Mouse (Mus musculus): Measurements from ENCODE around the gene Platr17. TPM values are rescaled to one million over a fixed set of nuclear protein-coding genes. Genes with fewer than 3 reads are reported as not detected.

The Platr17 gene
- polyA plus RNA-seq, 1 experiment from 2014 or later: 0.20 TPM

GRCm38 (mm10) chr17:33929371-33930279 is 24.7 kb downstream of the Platr17 start, which contains the start of gene Rgl2:
Rgl2 (plus strand) TSS chr17:33929543.
- Histone ChIP-seq H3K9me3 (replicated peaks) (no peaks in the 10 kb centered on the region), H3K4me3 (peak within 1 kb of the TSS; percentile 77), H3K4me1 (peaks cover 34% of the 10 kb centered on the region), H3K27me3 (ENCODE audit: low read depth, poor library complexity, severe bottlenecking) (peaks cover 5% of the 10 kb centered on the region; the same call in 1 of the 2 replicates), H3K36me3 (peaks cover 44% of the 10 kb centered on the region), H3K27ac (peak within 1 kb of the TSS; percentile 91)
- WGBS: under 1% methylated on average over 80 of the region's 80 CpGs
- DNase-seq (ENCODE audit: low spot score): peak; percentile 98

DNA sequence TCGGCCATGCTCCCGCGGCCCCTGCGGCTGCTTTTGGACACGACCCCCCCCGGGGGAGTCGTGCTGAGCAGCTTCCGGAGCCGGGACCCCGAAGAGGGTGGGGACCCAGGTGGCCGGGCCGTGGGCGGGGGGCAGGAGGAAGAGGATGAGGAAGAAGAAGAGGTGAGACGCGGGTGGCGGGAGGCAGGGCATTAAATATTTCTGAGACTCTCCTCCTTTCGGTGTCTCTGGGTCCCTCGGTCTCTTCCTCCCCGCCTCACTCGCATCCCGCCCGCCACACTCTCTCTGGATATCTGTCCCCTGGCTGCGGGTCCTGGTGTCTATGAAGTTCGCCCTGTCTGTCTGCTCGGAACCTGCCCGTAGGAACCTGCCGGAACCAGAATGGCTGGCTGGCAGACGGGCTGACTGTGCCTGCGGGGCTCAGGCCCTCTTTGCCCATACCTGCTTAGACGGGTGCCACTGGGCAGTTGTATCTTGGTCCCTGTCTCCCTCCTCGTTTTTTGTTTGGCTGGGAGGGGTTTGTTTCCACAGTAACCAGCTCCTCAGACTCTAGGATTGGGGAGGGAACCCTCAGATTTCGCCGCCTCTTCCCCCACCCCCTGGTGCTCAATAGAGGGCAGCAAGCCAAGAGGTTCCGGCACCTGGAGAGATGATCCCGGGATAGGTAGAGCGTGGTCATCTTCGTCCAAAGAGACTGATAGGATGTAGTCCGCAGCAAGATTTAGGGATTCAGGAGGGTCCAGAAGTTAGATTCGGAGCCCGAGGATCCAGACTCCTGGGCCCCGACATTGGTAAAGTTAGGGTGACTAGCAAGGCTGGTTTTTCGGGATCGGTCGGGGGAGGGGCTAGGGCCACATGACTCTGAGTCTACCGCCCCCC is 25.6 kb downstream of the Platr17 start:
- no peaks in the 10 kb centered on the region for H3K9me3 ChIP-seq (replicated peaks)
- H3K36me3 ChIP-seq: peaks cover 53% of the 10 kb centered on the region
- under 1% methylated on average over 45 of the region's 45 CpGs for WGBS
- peak; percentile 58 for DNase-seq (ENCODE audit: low spot score)
- H3K27me3 ChIP-seq (ENCODE audit: low read depth, poor library complexity, severe bottlenecking): peaks cover 5% of the 10 kb centered on the region; the same call in 1 of the 2 replicates
- peak overlapping the region; percentile 91 for H3K27ac ChIP-seq
- H3K4me1 ChIP-seq: peaks cover 34% of the 10 kb centered on the region
- H3K4me3 ChIP-seq: peak overlapping the region; percentile 77

DNA sequence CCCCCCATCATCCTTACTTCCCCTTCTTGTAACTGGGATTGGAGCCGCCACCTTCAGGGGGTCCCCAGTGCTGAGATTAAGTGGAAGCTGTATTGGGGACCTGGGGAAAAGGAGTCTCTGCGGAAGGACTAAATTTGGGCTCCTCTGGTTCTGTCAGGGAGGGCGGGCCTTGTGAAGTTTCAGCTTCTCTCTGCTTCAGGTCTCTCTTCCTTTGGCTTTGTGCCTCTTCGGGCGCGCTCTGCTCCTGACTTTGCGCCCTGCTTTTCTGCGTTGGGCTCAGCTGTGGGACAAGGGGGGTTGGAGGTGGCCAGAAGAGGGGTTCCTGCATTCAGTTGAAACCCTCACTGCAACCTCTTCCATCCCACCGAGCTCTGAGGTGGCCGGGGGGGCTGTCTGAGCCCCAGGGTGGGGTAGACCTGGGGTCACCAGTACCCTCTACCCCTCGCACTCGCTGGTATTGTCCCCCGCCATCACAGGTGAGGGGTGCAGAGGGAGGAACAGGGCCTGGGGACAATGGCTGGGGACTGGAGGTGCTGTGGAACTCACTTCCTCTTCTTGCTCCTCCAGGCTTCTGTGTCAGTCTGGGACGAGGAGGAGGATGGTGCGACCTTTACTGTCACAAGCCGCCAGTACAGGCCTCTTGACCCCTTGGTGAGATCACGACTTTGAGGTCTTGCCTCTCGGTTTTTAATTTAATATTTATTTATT is 26.4 kb downstream of the Platr17 start:
- H3K36me3 ChIP-seq: peaks cover 54% of the 10 kb centered on the region
- no peaks in the 10 kb centered on the region for H3K9me3 ChIP-seq (replicated peaks)
- 35% methylated on average over 18 of the region's 18 CpGs for WGBS
- H3K4me1 ChIP-seq: peaks cover 34% of the 10 kb centered on the region
- peak overlapping the region; percentile 77 for H3K4me3 ChIP-seq
- DNase-seq (ENCODE audit: low spot score): no peak
- H3K27ac ChIP-seq: peak overlapping the region; percentile 91
- peaks cover 5% of the 10 kb centered on the region; the same call in 1 of the 2 replicates for H3K27me3 ChIP-seq (ENCODE audit: low read depth, poor library complexity, severe bottlenecking)

- Histone ChIP-seq H3K36me3 (peaks cover 54% of the 10 kb centered on the region), H3K9me3 (replicated peaks) (no peaks in the 10 kb centered on the region), H3K4me3 (no peak overlapping the region), H3K4me1 (peaks cover 34% of the 10 kb centered on the region), H3K27me3 (ENCODE audit: low read depth, poor library complexity, severe bottlenecking) (peaks cover 5% of the 10 kb centered on the region; the same call in 1 of the 2 replicates), H3K27ac (no peak overlapping the region)
- WGBS: 89% methylated on average over 11 of the region's 11 CpGs
- no peak for DNase-seq (ENCODE audit: low spot score)
Observed at GRCm38 (mm10) chr17:33931947-33932346, 27.0 kb downstream of the Platr17 start.

DNA sequence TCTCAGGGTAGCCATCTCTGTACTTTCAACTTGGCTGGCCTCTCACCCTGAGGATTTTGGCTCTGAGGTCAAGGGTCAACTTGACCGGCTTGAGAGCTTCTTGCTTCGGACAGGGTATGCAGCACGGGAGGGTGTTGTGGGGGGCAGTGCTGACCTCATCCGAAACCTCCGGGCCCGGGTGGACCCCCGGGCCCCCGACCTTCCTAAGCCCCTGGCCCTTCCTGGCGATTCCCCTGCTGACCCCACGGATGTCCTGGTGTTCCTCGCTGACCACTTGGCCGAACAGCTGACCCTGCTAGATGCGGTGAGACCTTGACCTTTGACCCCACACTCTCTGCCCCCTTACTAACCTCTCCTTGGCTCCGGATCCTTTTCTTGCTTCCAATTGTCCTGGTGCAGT is 27.5 kb downstream of the Platr17 start:
- no peaks in the 10 kb centered on the region for H3K9me3 ChIP-seq (replicated peaks)
- peaks cover 34% of the 10 kb centered on the region for H3K4me1 ChIP-seq
- H3K27ac ChIP-seq: no peak overlapping the region
- WGBS: 91% methylated on average over 14 of the region's 14 CpGs
- H3K4me3 ChIP-seq: no peak overlapping the region
- DNase-seq (ENCODE audit: low spot score): no peak
- peaks cover 5% of the 10 kb centered on the region; the same call in 1 of the 2 replicates for H3K27me3 ChIP-seq (ENCODE audit: low read depth, poor library complexity, severe bottlenecking)
- peaks cover 59% of the 10 kb centered on the region for H3K36me3 ChIP-seq

DNA sequence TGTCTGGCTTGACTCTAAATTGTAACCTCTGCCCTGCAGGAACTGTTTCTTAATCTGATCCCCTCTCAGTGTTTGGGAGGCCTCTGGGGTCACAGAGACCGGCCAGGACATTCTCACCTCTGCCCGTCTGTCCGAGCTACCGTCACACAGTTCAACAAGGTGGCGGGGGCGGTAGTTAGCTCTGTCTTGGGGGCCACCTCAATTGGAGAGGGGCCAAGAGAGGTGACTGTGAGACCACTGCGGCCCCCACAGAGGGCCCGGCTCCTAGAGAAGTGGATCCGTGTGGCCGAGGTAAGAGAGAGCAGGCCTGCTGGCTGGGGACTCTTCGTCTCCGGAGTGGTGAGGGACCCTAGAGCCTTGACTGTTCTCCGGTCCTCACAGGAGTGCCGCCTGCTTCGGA is 28.0 kb downstream of the Platr17 start:
- peaks cover 30% of the 10 kb centered on the region for H3K4me1 ChIP-seq
- DNase-seq (ENCODE audit: low spot score): no peak
- 92% methylated on average over 15 of the region's 15 CpGs for WGBS
- H3K9me3 ChIP-seq (replicated peaks): no peaks in the 10 kb centered on the region
- peak overlapping the region; percentile 1; the same call in 1 of the 2 replicates for H3K4me3 ChIP-seq
- H3K36me3 ChIP-seq: peaks cover 59% of the 10 kb centered on the region
- H3K27ac ChIP-seq: no peak overlapping the region
- peaks cover 5% of the 10 kb centered on the region; the same call in 1 of the 2 replicates for H3K27me3 ChIP-seq (ENCODE audit: low read depth, poor library complexity, severe bottlenecking)

DNA sequence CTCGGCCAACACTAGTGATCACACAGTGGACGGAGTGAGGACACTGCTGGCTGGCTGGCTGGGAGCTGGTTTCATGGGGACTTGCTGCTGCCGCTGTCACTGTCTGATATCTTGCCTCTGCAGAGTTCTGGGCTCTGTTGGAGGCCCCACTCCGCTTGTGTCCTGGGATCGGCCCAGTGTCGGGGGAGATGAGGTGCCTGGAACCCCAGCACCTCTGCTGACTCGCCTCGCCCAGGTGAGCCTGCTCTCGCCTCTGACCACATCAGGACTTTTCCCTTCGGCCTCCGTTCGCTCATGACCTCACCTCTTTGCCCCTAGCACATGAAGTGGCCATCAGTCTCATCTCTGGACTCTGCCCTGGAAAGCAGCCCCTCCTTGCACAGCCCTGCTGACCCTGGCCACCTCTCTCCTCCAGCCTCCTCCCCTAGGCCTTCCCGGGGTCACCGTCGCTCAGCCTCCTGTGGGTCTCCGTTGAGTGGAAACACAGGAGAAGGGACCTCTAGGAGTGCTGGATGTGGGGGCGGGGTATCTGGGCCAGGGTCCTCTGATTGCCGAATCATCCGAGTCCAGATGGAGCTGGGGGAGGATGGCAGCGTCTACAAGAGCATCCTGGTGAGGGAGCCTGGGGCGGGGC is 30.6 kb downstream of the Platr17 start:
- WGBS: 89% methylated on average over 21 of the region's 21 CpGs
- peaks cover 22% of the 10 kb centered on the region for H3K4me1 ChIP-seq
- H3K4me3 ChIP-seq: peak overlapping the region; percentile 20
- no peaks in the 10 kb centered on the region for H3K9me3 ChIP-seq (replicated peaks)
- H3K36me3 ChIP-seq: peaks cover 71% of the 10 kb centered on the region
- DNase-seq (ENCODE audit: low spot score): no peak
- H3K27me3 ChIP-seq (ENCODE audit: low read depth, poor library complexity, severe bottlenecking): peaks cover 5% of the 10 kb centered on the region; the same call in 1 of the 2 replicates
- no peak overlapping the region for H3K27ac ChIP-seq

DNA sequence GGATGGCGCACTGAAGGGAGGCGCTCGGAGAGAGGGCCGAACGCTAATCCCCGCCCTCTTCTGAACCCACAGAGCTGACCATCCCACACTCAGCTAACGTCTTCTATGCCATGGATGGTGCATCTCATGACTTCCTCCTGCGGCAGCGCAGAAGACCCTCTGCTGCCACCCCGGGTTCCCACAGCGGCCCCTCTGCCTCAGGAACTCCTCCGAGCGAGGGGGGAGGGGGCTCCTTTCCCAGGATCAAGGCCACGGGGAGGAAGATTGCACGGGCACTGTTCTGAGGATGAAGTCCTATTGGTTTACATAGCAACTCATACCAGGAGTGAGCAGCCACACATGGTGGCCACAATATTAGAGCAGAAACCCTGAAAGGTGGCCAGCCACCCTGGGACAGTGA is 32.1 kb downstream of the Platr17 start:
- H3K4me3 ChIP-seq: no peak overlapping the region
- peaks cover 75% of the 10 kb centered on the region for H3K36me3 ChIP-seq
- no peaks in the 10 kb centered on the region for H3K9me3 ChIP-seq (replicated peaks)
- no peak for DNase-seq (ENCODE audit: low spot score)
- WGBS: 84% methylated on average over 15 of the region's 15 CpGs
- no peak overlapping the region for H3K27ac ChIP-seq
- peaks cover 22% of the 10 kb centered on the region for H3K4me1 ChIP-seq
- no peaks in the 10 kb centered on the region for H3K27me3 ChIP-seq (ENCODE audit: low read depth, poor library complexity, severe bottlenecking)

GRCm38 (mm10) chr17:33938783-33939182 is 33.8 kb downstream of the Platr17 start:
- Histone ChIP-seq H3K4me3 (peak overlapping the region; percentile 90), H3K4me1 (peaks cover 24% of the 10 kb centered on the region), H3K27me3 (ENCODE audit: low read depth, poor library complexity, severe bottlenecking) (no peaks in the 10 kb centered on the region), H3K9me3 (replicated peaks) (no peaks in the 10 kb centered on the region), H3K36me3 (peaks cover 75% of the 10 kb centered on the region), H3K27ac (no peak overlapping the region)
- no peak for DNase-seq (ENCODE audit: low spot score)
- WGBS: 79% methylated on average over 11 of the region's 11 CpGs

DNA sequence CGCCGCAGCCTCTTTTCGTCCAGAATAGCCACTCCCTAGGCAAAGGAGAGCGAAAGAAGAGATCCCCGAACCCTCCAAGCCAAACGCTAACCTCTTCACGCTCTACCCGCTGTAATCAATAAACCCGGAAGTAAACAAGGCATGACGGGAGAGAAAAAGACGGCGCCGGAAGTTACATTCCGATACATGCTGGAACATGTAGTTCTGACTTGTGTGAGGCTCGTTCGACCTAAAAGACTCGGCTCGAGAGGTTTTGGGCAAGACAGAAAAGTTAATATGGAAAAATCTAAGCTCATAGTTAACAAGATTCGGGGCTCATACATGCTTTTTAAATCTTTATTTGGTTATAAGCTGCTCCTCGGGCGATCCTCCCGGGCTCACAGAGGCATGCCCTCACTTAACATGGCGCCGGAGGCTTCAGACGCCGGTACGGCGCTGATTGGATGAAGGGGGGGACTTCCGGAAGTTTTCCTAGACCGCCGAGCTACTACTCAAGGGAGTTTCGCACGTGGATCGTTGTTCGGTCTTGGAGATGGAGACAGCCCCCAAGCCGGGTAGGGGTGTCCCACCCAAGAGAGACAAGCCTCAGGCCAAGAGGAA is 35.4 kb downstream of the Platr17 start, which contains the start of the genes Pfdn6 and Wdr46:
Gene Pfdn6, minus strand, starts transcription at position 138 of the 600 bp plus-strand sequence.
Gene Wdr46, plus strand, starts transcription at position 455 of the 600 bp plus-strand sequence.
- peak; percentile 87 for DNase-seq (ENCODE audit: low spot score)
- Histone ChIP-seq H3K4me3 (peak within 1 kb of the TSS; percentile 90), H3K4me1 (peaks cover 24% of the 10 kb centered on the region), H3K36me3 (peaks cover 74% of the 10 kb centered on the region), H3K27me3 (ENCODE audit: low read depth, poor library complexity, severe bottlenecking) (no peaks in the 10 kb centered on the region), H3K9me3 (replicated peaks) (no peaks in the 10 kb centered on the region), H3K27ac (peak within 1 kb of the TSS; percentile 86)
- WGBS: under 1% methylated on average over 36 of the region's 36 CpGs

- H3K4me1 ChIP-seq: peaks cover 24% of the 10 kb centered on the region
- H3K9me3 ChIP-seq (replicated peaks): no peaks in the 10 kb centered on the region
- peak overlapping the region; percentile 86 for H3K27ac ChIP-seq
- 2% methylated on average over 26 of the region's 26 CpGs for WGBS
- peaks cover 74% of the 10 kb centered on the region for H3K36me3 ChIP-seq
- no peaks in the 10 kb centered on the region for H3K27me3 ChIP-seq (ENCODE audit: low read depth, poor library complexity, severe bottlenecking)
- H3K4me3 ChIP-seq: peak overlapping the region; percentile 90
- no peak for DNase-seq (ENCODE audit: low spot score)
Observed at GRCm38 (mm10) chr17:33940981-33941380, 36.0 kb downstream of the Platr17 start.
